Mouse (Mus musculus) gastrocnemius, postnatal 14 days (tissue): ENCODE measurements at regions not wholly inside any gene's neighbourhood (a gene's known extent, or its start where the extent isn't known, plus 50 kb on each side); places are given as distances from the start of the nearest gene placed in this dataset.

ENCODE experiments used
- DNase-seq: peaks from one replicate; pipeline ENCODE4 v3.0.0; 2021; ENCODE audit warnings: mixed read lengths
- intact Hi-C: fragments of 180-260 bp; cut with DNase I; formaldehyde crosslinking; loops from one replicate; pipeline ENCODE4 v1.15.1; 2025; ENCODE audit warnings: low total_unique reads

DNA sequence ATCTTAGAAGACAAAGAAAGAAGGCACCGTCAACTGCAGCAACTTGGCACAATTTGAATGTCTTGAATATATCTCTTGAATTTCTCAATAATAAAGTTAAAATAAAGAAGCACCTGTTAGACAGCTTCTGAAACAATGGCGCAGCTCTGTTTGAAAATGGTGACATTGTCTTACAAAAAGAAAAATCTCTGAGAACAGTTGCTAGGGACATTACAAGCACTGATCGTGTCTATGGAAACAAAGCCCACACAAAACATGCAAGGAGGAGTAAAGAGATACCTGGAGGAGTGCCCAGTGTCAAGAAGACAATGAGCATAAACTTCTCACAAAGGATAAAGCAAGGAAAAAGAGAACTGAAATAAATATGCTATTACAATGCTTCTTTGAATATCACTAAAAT, 841.2 kb upstream of the Adgrl3 start:
- DNase-seq = no peak
- intact Hi-C loops = no loop called here

DNA sequence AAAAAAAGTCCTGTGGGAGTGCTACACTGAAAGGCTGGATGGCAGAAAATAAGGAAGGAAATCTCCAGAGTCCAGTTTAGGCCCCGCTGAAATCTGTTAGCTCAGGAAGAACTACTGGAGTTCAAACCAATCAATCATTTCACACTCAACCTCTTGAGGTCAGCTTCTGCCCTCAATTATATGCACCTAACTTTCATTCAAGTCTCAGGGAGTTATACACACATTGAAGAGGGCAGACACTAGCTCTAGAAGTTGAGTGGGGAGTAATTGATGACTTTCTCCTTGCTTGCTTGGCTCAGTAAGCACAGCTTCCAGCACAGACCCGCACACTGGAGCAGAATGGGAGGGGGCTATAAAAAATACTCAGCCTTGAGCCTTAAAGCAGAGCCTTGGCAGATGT, 839.7 kb upstream of the Adgrl3 start:
- intact Hi-C loops = loop anchor here (10.0 kb wide), 1 partner anchor 525 kb away; no protein-coding TSS in a partner anchor
- DNase-seq = no peak

DNA sequence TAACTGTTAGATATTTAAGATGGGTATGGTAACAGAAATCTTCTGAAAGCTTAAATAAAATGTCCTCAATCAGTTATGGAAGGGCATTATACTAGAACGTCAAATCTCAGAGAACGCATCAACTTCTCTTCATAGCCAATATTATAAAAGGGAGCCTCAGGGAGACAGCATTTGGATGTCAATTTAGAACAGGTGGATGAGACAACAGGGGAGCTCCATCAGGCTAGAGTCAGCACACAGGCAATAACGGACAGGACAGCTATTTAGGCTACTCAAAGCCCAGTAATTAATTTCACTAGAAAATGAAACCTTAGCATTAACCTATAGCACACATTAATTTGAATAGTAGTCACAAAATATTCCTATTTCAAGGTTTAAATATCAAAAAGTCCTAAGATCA, 827.5 kb upstream of the Adgrl3 start:
- intact Hi-C loops = no loop called here

DNA sequence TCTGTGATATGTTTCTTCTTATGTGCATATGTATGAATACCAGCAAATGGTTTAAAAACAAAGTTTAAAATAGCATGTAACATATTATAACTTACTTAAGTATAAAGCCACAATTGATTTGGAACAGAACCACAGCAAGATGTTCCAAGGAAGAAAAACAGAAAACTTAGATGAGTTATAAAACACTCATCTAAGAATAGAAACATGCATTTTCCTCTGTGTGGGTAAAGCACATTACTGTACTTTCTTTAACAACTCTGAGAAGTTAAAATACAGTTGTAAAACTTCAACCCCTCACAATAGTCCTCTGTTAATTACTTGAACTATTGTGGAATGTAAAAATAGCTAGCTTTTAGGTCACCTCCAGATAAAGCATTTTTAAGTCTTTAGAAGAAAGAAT, 820.3 kb upstream of the Adgrl3 start:
- intact Hi-C loops = no loop called here
- no peak for DNase-seq

More for the DNA sequence above, 827.5 kb upstream of the Adgrl3 start:
- no peak for DNase-seq

DNA sequence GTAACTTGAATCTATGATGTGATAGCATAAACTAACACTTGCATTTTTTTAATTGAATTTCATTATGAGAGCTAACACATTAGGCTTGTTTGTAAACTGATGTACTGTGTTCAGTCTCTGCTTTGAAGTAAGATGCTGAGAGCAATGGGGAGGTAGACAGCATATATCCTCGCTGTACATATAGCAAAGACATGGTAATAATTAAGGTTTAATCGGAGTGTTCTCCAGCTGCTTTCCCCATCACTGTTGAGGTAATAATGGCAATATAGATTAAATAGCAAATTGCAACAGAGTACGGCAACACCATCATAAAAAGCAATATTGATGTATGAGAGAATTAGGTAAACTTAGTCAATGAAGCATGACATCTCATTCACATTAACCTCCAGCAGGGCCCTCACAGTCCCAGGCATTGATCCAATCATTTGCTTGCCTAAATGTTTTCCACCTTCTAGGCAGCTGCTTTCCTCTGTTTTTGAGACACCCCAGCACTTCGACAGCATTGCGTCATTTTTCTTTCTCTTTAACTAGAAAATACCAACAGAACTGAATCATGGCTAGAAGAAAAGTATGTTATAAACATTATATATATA, 771.3 kb upstream of the Adgrl3 start:
- intact Hi-C loops = no loop called here
- DNase-seq = no peak

DNA sequence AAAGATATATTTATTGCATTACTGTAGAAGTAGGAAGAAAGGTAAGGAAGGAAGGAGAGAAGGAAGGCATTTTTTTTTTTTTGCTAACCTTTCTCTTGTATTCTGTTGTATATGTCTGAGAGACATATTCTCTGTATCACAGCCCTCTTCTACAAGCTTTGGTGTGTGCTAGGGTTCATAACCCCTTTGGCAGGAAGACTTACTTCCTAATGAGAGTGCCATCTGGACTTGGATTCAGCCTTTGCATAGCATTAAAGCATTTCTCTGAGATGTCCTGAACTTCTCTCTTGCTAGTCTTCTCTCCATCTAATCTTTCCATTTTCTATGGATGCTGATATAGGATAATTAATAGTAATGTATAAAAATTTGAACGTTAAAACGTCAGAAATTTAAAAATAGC, 768.0 kb upstream of the Adgrl3 start:
- DNase-seq = no peak
- intact Hi-C loops = no loop called here

DNA sequence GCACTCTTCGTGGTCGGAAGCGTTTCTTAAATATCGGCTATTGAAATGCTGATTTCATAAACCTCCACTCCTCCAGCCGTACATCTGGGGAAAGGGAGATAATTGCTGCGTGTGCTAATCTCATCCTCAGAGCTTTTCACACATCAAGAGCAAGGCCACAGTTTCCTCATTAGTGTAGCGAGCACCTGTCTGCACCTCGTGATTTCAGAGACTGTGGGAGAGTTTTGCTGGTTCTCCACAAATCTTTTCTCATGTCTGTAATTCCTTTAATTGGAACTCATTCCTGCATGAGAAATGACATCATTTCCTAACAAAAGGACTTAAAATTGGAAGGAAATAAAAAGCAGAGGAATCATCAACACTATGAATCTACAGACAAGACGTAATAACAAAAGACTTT, 764.9 kb upstream of the Adgrl3 start:
- intact Hi-C loops = no loop called here
- no peak for DNase-seq

DNA sequence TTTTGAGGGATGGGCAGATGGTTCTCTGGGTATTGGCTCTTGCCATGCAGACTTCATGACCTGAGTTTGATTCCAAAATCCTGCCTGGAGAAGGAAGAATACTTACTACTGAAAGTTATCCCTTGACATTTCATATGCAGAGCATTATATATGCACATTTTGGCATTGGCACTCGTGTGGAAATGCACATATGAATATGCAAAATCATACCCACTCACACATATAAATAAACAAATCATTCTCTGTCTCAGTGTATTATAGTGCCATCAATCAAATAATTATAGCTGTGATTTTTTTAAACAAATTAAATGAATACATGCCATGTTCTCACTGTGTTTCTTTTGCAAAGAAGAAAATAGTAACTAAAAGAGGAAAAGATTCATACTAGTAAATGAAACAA, 745.3 kb upstream of the Adgrl3 start:
- no peak for DNase-seq
- intact Hi-C loops = no loop called here

DNA sequence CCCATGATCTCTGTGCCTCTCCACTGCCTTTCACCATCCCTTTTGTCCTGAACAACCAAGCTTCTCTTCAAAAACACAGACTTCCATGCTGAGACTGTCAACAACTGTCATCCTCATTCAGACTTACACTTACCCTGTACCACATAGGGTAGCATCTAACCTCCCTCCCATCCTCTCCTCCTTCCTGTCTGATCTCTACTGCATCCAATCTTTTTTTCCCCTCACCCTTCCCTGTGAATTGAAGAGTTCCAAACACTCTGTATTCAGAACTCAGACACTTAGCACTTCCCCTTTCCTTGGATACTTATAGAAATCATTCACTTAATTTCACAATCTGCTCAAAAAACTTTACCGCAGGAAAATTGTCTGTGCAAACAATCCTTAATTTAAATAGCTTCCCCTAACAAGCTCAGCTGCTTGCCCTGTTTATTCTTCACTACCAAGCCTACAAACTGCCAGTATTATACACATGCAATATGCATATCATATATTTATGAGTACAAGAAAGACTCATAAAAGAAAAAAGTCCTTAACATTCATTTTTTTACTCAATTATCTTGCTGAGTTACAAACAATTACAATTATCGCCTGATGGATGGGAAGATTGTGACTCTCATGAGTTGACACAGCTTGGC, 744.6 kb upstream of the Adgrl3 start:
- DNase-seq = no peak
- intact Hi-C loops = no loop called here
